Mouse (Mus musculus) liver, adult 2 months (tissue): ENCODE measurements around the gene Golga5.

Experiments
- CTCF ChIP-seq: fragments of 200-500 bp; IDR thresholded peaks from 2 replicates; pipeline ENCODE4 v1.5.1; 2011; ENCODE audit warnings: low read depth, low read length, control low read depth
- POLR2A ChIP-seq: fragments of 200-500 bp; IDR thresholded peaks from 2 replicates; pipeline ENCODE4 v1.6.1; 2011; ENCODE audit warnings: low read length, control low read depth; ENCODE audit not compliant: insufficient read depth; ENCODE audit errors: extremely low read depth

DNA sequence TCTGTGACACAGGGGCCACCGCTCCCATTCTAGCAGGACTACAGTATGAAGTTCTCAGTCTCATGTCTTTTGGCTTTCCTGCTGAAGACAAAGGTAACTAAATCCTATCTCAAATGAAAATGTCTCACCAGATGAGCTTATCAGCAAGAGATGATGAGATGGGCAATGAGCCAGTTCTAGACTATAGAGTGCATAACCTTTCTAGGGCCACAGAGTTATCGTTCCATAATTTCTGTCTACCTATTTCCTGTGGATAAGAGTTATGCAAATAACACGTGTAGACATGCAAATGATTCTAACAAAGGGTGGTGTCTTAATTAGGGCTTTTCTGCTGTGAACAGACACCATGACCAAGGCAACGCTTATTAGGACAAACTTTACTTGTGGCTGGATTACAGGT, 34.8 kb upstream of the Golga5 start:
- no peak for TF ChIP-seq POLR2A
- no peak for TF ChIP-seq CTCF
